Mouse (Mus musculus): Measurements from ENCODE around the gene Per2. TPM values are rescaled to one million over a fixed set of nuclear protein-coding genes. Genes with fewer than 3 reads are reported as not detected.

The Per2 gene
- polyA plus RNA-seq, 1 experiment, result 1.6 TPM

DNA sequence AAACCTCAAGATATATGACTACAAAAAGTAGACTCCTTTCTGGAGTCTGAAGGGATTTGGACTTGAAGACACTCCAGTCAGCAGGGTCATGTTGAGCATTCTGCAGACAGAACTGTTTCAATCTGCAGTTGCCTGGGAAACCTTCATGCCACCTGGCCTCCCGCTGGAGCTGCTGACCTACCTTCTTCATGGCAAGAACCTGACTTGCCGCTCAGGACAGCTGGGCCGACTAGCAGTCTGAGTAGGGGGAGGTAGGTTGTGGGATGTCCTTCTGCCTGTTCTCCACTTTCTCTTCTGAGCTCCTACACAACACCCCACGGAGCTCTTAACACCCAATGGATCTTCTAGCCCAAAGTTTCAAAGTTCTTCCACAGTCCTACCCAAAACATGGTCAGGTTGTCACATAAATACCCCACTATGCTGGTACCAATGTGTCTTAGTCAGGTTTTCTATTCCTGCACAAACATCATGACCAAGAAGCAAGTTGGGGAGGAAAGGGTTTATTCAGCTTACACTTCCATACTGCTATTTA is 10.8 kb upstream of the Per2 start:
- H3K4me3 ChIP-seq (ENCODE audit: insufficient read depth, low read depth, low read length), result no peak overlapping the region
- H3K27ac ChIP-seq (replicated peaks; ENCODE audit: low read depth, low read length), result no peak overlapping the region
- H3K4me1 ChIP-seq (ENCODE audit: control insufficient read depth, insufficient read depth, insufficient read length, low read length), result no peaks in the 10 kb centered on the region

GRCm38 (mm10) chr1:91466186-91466585 is 7.1 kb upstream of the Per2 start:
- H3K4me3 ChIP-seq (ENCODE audit: insufficient read depth, low read depth, low read length), result no peak overlapping the region
- H3K27ac ChIP-seq (replicated peaks; ENCODE audit: low read depth, low read length), result no peak overlapping the region
- no peaks in the 10 kb centered on the region for H3K4me1 ChIP-seq (ENCODE audit: control insufficient read depth, insufficient read depth, insufficient read length, low read length)

DNA sequence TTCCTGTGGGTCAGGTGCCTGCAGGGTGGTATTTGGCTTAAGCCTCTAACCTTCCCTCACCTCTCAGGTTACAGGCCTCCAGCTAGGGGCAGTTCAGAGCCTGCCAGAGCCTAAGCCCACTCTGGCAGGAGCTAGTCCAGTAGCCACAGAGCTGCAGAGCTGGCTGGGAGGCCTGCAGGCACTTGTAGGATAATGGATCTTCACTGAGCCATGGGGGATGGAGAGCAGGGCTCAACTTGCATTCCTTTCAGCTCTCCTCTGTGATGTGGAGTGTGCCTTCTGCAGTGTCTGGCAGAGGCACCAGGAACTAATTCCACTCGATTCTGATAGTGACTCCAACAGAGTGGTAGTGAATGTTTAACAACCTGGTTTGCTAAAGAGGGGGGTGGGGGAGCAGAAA is 6.1 kb upstream of the Per2 start:
- no peaks in the 10 kb centered on the region for H3K4me1 ChIP-seq (ENCODE audit: control insufficient read depth, insufficient read depth, insufficient read length, low read length)
- H3K4me3 ChIP-seq (ENCODE audit: insufficient read depth, low read depth, low read length), result no peak overlapping the region
- H3K27ac ChIP-seq (replicated peaks; ENCODE audit: low read depth, low read length), result no peak overlapping the region

GRCm38 (mm10) chr1:91464436-91464835 is 5.3 kb upstream of the Per2 start:
- no peaks in the 10 kb centered on the region for H3K4me1 ChIP-seq (ENCODE audit: control insufficient read depth, insufficient read depth, insufficient read length, low read length)
- no peak overlapping the region for H3K27ac ChIP-seq (replicated peaks; ENCODE audit: low read depth, low read length)
- H3K4me3 ChIP-seq (ENCODE audit: insufficient read depth, low read depth, low read length), result no peak overlapping the region

- no peak overlapping the region for H3K4me3 ChIP-seq (ENCODE audit: insufficient read depth, low read depth, low read length)
- H3K27ac ChIP-seq (replicated peaks; ENCODE audit: low read depth, low read length), result no peak overlapping the region
- no peaks in the 10 kb centered on the region for H3K4me1 ChIP-seq (ENCODE audit: control insufficient read depth, insufficient read depth, insufficient read length, low read length)
These were observed 4.3 kb upstream of the Per2 start for GRCm38 (mm10) chr1:91463336-91463995.

GRCm38 (mm10) chr1:91460564-91460963 is 1.4 kb upstream of the Per2 start:
- Histone ChIP-seq H3K27ac (replicated peaks; ENCODE audit: low read depth, low read length) (no peak overlapping the region), H3K4me3 (ENCODE audit: insufficient read depth, low read depth, low read length) (no peak overlapping the region), H3K4me1 (ENCODE audit: control insufficient read depth, insufficient read depth, insufficient read length, low read length) (peaks cover 20% of the 10 kb centered on the region)

DNA sequence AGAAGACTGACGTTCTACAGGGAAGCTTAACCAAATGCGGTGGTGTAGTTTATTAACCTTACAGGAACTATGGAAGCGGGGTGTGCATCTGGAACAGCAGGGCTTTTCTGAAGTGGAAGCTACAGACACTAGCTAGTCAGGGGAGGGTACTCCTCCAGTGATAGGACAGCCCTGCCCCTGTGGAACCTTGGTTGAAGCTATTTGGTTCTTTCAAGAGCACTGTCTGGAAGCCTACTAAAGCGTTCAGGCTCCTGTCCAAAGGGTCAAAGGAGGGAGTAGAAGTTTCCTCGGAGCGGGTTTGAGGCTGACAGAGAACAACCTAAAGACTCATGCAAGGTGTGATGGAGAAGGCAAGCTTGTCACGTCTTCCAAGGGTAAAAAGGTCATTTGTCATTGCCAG is 945 bp upstream of the Per2 start:
- no peak overlapping the region for H3K4me3 ChIP-seq (ENCODE audit: insufficient read depth, low read depth, low read length)

DNA sequence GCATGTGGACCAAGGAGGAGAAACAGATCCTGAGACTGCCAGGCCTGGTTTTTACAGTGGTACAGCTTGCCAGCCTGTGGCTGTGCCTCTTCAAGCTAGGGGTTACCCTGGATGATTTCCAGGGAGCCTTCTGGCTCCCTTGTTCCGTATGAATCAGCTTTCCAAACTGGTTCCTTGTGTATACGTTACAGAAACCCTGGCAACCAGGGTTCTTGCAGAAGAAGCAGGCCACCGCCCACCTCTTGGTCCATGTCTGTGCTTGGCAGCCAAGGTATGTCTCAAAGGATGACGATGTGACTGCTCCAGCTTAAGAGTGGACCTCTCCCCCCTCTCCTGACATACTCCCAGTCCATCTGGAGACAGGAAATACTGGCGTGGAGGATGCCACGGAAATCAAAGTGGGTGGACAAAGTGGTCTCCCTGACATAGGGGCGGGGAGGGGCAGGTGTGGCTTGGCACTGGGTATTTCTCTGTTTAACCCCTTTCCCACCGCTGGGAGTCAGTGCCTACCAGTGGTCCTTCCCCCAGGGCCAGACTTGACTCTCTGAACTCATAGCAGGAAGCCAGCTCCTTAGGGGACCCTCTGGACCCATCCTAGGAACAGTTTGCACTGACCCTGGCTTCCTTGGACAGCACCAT is 782 bp downstream of the Per2 start:
- peak overlapping the region; percentile 90 for H3K27ac ChIP-seq (replicated peaks; ENCODE audit: low read depth, low read length)
- peaks cover 24% of the 10 kb centered on the region for H3K4me1 ChIP-seq (ENCODE audit: control insufficient read depth, insufficient read depth, insufficient read length, low read length)
- peak overlapping the region; percentile 72 for H3K4me3 ChIP-seq (ENCODE audit: insufficient read depth, low read depth, low read length)

More for the DNA sequence above, 945 bp upstream of the Per2 start:
- Histone ChIP-seq H3K4me1 (ENCODE audit: control insufficient read depth, insufficient read depth, insufficient read length, low read length) (peaks cover 24% of the 10 kb centered on the region), H3K27ac (replicated peaks; ENCODE audit: low read depth, low read length) (no peak overlapping the region)

- Histone ChIP-seq H3K4me1 (ENCODE audit: control insufficient read depth, insufficient read depth, insufficient read length, low read length) (peaks cover 24% of the 10 kb centered on the region), H3K4me3 (ENCODE audit: insufficient read depth, low read depth, low read length) (peak overlapping the region; percentile 72; the same call in 1 of the 2 replicates), H3K27ac (replicated peaks; ENCODE audit: low read depth, low read length) (peak overlapping the region; percentile 90)
These were observed 1.4 kb downstream of the Per2 start for GRCm38 (mm10) chr1:91457698-91458097.

- Histone ChIP-seq H3K27ac (replicated peaks; ENCODE audit: low read depth, low read length) (peak overlapping the region; percentile 90), H3K4me1 (ENCODE audit: control insufficient read depth, insufficient read depth, insufficient read length, low read length) (peaks cover 24% of the 10 kb centered on the region), H3K4me3 (ENCODE audit: insufficient read depth, low read depth, low read length) (no peak overlapping the region)
These were observed 2.0 kb downstream of the Per2 start for GRCm38 (mm10) chr1:91457116-91457515.

DNA sequence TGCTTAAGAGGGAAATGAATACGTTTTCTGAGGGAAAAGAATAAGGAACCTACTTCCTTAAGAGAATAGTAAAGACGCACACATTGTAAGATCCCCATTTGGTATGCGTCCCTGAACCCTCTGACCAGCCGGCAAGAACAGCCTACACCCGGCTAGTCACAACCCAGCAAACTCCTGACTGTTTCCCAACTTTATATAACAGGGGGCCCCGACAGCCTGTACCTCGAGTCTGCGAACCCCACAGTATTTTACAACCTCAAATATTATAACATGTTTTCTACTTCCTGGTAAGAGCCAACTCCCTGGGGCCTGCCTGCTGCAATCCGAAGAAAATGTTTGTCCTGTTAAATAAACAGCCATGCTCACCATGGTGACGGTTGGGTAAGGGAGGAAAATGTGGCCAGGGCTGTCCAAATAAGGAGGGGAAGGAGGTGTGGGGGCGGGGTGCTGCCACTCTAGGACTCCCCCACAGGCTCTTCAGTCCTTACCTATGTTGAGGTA is 2.8 kb downstream of the Per2 start:
- peak overlapping the region; percentile 93 for H3K27ac ChIP-seq (replicated peaks; ENCODE audit: low read depth, low read length)
- H3K4me1 ChIP-seq (ENCODE audit: control insufficient read depth, insufficient read depth, insufficient read length, low read length), result peaks cover 24% of the 10 kb centered on the region
- peak overlapping the region; percentile 11; the same call in 1 of the 2 replicates for H3K4me3 ChIP-seq (ENCODE audit: insufficient read depth, low read depth, low read length)

GRCm38 (mm10) chr1:91455661-91456161 is 3.4 kb downstream of the Per2 start:
- Histone ChIP-seq H3K27ac (replicated peaks; ENCODE audit: low read depth, low read length) (peak overlapping the region; percentile 93), H3K4me1 (ENCODE audit: control insufficient read depth, insufficient read depth, insufficient read length, low read length) (peaks cover 24% of the 10 kb centered on the region), H3K4me3 (ENCODE audit: insufficient read depth, low read depth, low read length) (0 out of 2 replicates have a peak overlapping the region, but pooled peaks have one; percentile 11)

- Histone ChIP-seq H3K27ac (replicated peaks; ENCODE audit: low read depth, low read length) (peak overlapping the region; percentile 93; the same call in 1 of the 2 replicates), H3K4me1 (ENCODE audit: control insufficient read depth, insufficient read depth, insufficient read length, low read length) (peaks cover 24% of the 10 kb centered on the region)
These were observed 4.2 kb downstream of the Per2 start for GRCm38 (mm10) chr1:91454927-91455326.

DNA sequence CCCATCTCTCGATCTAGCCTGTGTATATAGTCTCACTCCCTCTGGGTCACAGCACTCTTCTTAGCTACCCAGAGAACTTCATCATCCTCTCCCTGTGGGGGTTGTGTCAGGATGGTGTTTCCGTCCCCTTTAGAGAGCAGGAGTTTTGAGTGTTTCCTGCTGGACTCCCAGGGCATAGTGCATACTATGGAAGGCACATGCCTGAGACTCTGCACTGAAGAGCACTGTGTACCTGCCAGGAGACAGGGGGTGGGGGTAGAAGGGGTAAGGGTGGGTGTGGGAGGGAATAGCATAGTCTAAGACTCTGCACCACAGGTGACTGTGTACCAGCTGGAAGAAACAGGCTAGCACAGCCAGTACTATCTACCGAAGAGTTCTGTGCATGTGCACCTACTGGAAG is 4.8 kb downstream of the Per2 start:
- H3K4me1 ChIP-seq (ENCODE audit: control insufficient read depth, insufficient read depth, insufficient read length, low read length), result peaks cover 24% of the 10 kb centered on the region
- no peak overlapping the region for H3K27ac ChIP-seq (replicated peaks; ENCODE audit: low read depth, low read length)
- H3K4me3 ChIP-seq (ENCODE audit: insufficient read depth, low read depth, low read length), result no peak overlapping the region

More at GRCm38 (mm10) chr1:91454927-91455326, 4.2 kb downstream of the Per2 start:
- H3K4me3 ChIP-seq (ENCODE audit: insufficient read depth, low read depth, low read length), result no peak overlapping the region

- H3K4me3 ChIP-seq (ENCODE audit: insufficient read depth, low read depth, low read length), result no peak overlapping the region
- peaks cover 24% of the 10 kb centered on the region for H3K4me1 ChIP-seq (ENCODE audit: control insufficient read depth, insufficient read depth, insufficient read length, low read length)
- no peak overlapping the region for H3K27ac ChIP-seq (replicated peaks; ENCODE audit: low read depth, low read length)
These were observed 5.2 kb downstream of the Per2 start for GRCm38 (mm10) chr1:91453932-91454331.
